Mouse (Mus musculus): ENCODE results near the gene Clca2.
"Not testable (repeated sequence)": the region's sequence is repeated elsewhere in the genome, so short reads cannot be mapped to it uniquely, and the experiment has no call there.

Gene Clca2

DNA sequence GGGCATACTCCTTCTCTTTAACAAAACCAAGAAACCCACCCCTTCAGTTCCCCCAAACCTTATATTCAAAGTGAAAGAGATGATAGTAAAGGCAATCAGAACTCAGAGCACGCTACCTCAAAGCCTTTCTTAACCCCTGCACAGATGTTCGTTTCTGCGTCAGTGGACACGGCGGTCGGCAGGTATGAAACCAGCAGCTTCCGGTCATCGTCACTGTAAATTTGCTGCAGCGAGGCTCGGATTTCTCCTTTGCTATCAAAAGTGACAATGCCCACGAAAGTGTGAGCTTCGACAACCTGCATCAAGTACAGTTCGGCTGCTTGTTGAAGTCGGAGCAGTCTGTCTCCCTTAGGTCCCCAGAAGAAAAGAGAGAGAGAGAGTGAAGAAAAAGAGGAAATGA lies 13.1 kb downstream of the Clca2 start:
- DNase-seq (ENCODE audit: low spot score): no peak

DNA sequence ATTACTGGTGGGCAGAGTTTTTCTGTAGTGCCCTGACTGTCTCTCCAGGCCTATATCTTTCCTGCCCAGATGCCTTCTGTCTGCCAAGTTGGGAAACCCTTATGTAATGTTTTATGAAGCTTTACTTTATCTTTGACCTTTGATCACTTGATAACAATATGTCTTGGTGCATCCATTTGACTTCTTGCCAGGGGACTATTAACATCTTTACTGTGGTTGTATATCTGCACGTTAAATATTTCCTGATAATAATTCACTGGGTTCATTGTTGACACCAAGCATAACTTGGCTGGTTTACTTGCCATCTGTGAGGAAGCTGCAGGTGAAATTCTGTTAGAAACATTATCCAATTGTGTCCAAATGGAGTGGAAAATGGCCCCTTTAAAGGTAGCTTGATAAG lies 16.2 kb downstream of the Clca2 start:
- DNase-seq (ENCODE audit: low spot score): no peak

DNA sequence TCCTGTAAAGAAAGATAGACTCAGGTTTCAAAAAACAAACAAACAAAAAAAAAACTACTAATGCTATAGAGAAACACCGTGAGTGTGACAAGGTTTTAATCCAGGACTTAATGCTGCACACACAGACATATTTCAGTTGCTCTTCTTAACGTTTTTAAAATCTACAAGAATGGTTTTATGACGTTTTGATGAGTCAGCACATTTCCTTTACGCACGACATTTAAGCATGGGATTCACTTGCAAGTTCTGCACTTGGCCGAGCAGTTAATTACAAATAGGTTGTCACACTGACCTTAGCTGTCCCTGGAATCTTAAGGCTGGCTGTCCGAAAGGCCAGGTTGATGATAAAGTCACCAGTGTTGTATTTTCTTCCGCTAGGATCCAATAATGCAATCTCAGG lies 18.3 kb downstream of the Clca2 start:
- no peak for DNase-seq (ENCODE audit: low spot score)

DNA sequence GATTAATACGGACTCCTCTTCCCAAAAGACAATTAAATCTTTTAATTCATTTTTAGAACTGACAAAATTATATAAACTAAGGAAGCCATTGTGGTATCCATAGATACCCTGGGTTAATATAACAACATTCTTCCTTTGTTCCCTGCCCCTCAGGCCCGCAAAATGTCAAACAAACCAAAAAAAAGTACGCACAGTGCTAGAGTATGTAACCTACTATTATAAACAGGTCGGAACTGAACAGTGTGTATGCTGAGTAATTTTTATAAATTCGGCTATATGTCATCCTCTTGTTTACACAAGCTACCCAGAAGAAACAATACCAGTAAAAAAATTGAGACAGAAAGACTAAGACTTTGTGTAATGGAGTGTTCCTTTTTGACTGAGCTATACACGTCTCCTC lies 20.8 kb downstream of the Clca2 start:
- DNase-seq (ENCODE audit: low spot score): no peak

DNA sequence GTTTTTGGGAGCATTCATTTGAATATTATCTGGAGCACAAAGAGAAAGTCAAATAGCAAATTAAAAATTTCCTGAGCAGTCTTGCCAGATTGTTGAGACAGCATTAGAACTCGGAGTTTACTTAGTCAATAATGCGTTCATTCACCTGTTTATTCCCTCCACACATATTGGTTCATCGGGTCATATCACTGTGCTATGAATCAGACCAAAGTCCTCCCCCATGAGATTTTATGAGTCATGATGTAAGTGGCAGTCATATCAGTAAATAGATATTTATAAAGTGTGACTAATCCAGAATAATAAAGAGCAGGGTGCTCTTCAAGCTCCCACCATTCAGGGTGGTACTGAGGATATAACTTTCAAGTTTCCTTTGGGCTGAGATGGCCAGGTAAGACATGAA lies 26.9 kb downstream of the Clca2 start:
- no peak for DNase-seq (ENCODE audit: low spot score)

DNA sequence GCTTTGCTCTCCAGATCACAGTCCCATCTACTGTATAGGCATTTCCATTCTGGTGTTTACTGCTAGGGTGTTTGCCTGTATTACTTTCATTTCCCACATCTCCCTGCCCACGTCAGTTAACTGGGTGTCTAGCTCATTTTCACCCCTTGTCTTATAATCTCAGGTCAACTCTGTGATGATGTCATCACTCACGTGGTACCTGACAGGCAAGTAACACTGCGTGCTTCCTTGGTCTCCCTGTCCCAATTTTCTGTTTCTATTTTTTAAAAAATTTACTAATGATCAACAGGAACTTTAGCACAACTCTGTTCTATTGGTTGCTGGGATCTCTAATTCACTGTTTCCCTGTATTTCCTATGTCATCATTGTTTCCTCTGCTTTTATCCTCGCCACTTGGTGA lies 30.3 kb downstream of the Clca2 start:
- DNase-seq (ENCODE audit: low spot score): no peak

DNA sequence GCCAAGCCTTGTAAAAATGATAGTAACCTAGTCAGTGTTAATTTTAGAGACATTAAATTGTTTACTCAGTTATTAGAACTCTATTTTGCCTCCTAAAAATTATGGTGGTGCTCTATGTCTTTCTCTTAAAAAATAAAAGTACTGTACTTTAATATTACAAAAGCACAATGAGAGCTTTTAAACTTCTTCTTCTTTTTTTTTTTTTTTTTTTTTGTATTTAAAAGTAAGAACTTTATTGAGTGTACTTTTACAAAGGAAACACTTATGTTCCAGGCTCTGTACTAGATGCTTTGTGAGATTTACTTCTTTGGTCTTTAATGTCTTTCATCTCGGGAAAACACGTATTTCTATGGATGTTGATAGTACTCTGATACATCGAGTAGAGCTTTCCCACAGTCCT lies 44.1 kb downstream of the Clca2 start:
- not testable (repeated sequence) for DNase-seq (ENCODE audit: low spot score)

DNA sequence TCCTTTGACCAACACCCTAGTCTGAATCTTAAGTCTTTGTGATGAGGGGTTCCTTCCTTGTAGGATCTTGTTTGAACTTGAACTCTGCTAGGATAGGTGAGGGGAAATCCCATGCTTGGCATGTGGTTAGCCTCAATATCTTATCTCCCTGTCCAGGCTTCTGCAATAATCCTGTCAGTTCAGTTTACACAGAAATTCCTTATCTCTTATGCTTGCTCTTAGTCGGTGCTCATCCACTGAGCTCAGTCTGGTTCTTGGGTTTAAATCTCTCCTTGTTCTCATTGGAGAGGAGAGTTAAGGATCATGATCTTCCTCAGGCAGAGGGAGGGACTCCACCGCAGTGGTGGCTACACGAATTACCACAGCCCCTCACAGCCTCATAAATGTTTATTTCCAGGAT lies 49.4 kb downstream of the Clca2 start:
- no peak for DNase-seq (ENCODE audit: low spot score)

DNA sequence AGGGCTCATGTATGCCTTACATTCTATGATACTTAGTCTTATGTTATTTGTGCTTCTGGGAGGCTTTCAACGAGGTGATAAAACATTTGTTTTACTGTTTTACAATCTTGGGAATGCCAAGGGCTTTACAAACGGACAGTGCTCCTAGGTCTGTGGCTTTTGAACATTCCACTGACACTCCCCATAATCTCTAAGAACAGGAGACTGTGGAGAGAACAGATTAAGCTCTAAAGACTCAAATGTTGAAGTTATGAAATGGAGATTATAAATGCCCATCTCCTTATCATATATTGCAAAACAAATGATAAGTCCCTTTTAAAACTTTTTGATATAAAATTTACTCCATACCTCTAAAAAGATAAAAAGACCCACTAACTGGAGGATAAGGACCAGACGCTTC lies 60.4 kb downstream of the Clca2 start:
- DNase-seq (ENCODE audit: low spot score): no peak

DNA sequence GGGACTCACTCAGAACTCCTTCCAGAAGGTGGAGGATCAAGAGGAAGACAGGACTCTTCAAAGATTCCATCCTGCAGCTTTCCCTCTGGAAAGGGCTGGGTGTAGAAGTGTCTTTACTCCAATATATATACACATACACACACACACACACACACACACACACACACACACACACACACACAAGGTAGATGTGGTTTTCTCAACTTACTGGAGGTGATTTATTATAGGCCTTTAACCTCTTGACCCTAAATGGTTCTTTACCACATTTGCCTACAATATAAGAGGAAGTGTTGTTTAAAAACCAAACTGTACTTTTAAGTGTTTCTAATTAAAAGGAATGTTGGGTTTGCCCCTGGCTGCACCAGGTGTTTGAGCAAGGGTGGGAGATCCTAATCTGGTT lies 66.6 kb downstream of the Clca2 start, which contains the start of gene Clca1:
Gene Clca1 (minus strand): TSS at position 101 of the 400 bp plus-strand sequence.
- no peak for DNase-seq (ENCODE audit: low spot score)

DNA sequence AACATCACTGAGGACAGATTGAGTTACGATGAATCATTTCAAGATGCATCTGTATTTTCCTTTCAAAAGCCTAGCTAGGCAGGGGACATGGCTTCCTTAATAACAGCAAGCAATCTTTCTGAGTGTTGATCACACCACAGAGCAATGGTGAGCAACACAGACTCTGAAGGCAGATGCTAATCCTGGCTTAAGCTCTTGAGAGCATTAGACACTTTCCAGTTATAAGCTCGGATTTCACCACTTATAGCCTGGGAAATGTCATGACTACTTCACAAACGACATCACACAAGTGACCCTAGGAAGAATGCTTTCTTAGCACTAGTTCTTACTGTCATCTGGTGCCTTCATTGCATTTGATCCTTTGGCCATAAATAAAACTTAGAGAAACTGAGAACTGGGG lies 71.2 kb downstream of the Clca2 start:
- DNase-seq (ENCODE audit: low spot score): no peak

DNA sequence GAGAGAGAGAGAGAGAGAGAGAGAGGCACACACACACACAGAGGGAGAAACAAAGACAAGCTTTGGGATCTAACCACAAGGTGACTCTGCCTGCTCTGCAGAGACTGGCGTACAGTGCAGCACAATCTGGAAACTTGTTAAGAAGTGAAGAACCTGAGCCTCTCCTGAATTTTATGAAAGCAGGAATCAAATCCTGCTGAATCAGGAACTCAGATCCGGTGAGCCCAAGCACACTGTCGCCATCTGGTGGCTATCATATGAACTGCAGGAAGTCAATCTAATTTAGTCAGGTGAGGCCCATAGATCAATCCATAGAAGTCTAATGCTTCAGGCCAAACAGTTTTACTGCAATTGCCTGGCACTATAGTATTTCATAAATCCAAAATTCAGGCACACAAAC lies 72.5 kb downstream of the Clca2 start:
- peak; percentile 74 for DNase-seq (ENCODE audit: low spot score)

Measured in adipocyte (in vitro differentiated cells).